In the genomic region with DNA sequence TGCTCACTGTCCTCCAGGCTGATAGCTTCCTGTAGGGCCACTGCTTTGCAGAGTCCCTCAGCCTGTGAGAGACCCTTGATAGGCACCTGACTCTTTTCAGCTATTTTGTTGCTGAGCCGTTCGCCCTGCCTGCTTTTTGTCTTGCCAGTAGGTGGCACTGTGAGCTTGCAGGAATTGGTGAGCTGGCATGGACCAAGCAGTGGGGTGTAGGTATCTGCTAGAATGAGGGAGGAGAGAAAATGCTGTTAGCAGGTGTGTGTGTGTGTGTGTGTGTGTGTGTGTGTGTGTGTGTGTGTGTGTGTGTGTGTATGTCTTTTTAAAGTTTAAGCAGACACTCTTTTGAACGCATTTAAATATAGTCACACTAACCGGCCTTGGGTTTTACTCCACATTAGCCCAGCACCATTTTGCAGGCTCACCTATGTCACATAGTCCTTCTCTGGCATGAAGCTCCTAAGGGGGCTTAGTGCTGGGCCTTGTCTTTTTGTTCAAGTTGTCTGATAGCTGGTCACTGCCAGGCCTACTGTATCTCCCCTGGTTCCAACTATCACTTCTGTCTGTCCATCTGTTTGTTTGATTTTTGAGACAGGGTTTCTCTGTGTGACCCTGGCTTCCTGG, we compare ENCODE assay signal across 8 mouse cellular contexts. TPM values are rescaled to one million over a fixed set of nuclear protein-coding genes. Genes with fewer than 3 reads are reported as not detected.
A peak's percentile ranks its signal among the peaks of the same experiment; 100 is the strongest.
DNase-seq lines count a peak whose midpoint lies in the region; ATAC-seq and TF ChIP-seq lines count a peak whose summit lies in the region.

No protein-coding gene starts in this region.

- H3K4me3 ChIP-seq in cortical plate, adult 2 months (ENCODE audit: insufficient read depth, low read length), result no peak overlapping the region
- no peak overlapping the region for H3K4me3 ChIP-seq in limb, embryonic 12.5 days (replicated peaks)

- no peaks in the 10 kb centered on the region for H3K36me3 ChIP-seq in limb, embryonic 12.5 days

- H3K27ac ChIP-seq in cortical plate, adult 2 months (ENCODE audit: insufficient read depth, low read length), result no peak overlapping the region
- no peak overlapping the region for H3K27ac ChIP-seq in limb, embryonic 12.5 days

- DNase-seq in 3134 (ENCODE audit: extremely low read depth, insufficient read length, low spot score) (peak; percentile 34), adipocyte (ENCODE audit: low spot score) (peak; percentile 88)
- peak; percentile 59 for DNase-seq in gastrocnemius, postnatal 25 days
- peak; percentile 80 for DNase-seq in kidney, adult 9 months
- DNase-seq in natural killer cell, adult 2 months (ENCODE audit: low spot score in 2 of 2), result peak; percentile 44 to 81
- DNase-seq in spleen, postnatal 4 days (ENCODE audit: low spot score in 2 of 2), result peak; percentile 68 to 85

- WGBS in limb, embryonic 12.5 days, result 24% methylated on average over 4 of the region's 4 CpGs

- ATAC-seq in limb, embryonic 12.5 days (ENCODE audit: insufficient number of reproducible peaks, insufficient read depth, low FRiP score, low TSS enrichment, low read depth), result peak; percentile 65; the same call in 1 of the 2 replicates

- no peak overlapping the region for H3K9ac ChIP-seq in limb, embryonic 12.5 days (replicated peaks)

- peaks cover 22% of the 10 kb centered on the region for H3K27me3 ChIP-seq in limb, embryonic 12.5 days

- no peak overlapping the region for H3K4me2 ChIP-seq in limb, embryonic 12.5 days

- TF ChIP-seq POLR2A in cortical plate, adult 2 months (IDR thresholded peaks at IDR 0.05; ENCODE audit: extremely low read depth, insufficient read depth, low read length), result no peak

- H3K4me1 ChIP-seq in cortical plate, adult 2 months (ENCODE audit: control insufficient read depth, insufficient read depth, low read length), result no peaks in the 10 kb centered on the region
- no peaks in the 10 kb centered on the region for H3K4me1 ChIP-seq in limb, embryonic 12.5 days (replicated peaks)

- peak; percentile 98 for TF ChIP-seq CTCF in cortical plate, adult 2 months (IDR thresholded peaks at IDR 0.05; ENCODE audit: extremely low read depth, insufficient read depth, low read length)

- H3K9me3 ChIP-seq in limb, embryonic 12.5 days, result no peaks in the 10 kb centered on the region

RNA-seq across cellular contexts. Expression of a gene that starts 3.4 kb away (rescaled TPM):
- polyA plus RNA-seq in cortical plate, adult 2 months (2012; rRNA removed), result 0.02 TPM in 2 replicates
- not detected for total RNA-seq in gastrocnemius, postnatal 25 days (2021)
- 0.03 TPM in 1 of 2 replicates, not detected in the other for polyA plus RNA-seq in limb, embryonic 12.5 days (2016; fragmentation: Nextera tagmentation; extraction: Ambion mirVana)

RNA-seq across cellular contexts. Expression of a gene that starts 51.6 kb away (rescaled TPM):
- polyA plus RNA-seq in cortical plate, adult 2 months (2012; rRNA removed), result 0.13 TPM in 2 replicates
- total RNA-seq in gastrocnemius, postnatal 25 days (2021), result under 1 TPM in 1 of 2 experiments, not detected in 1; 0.13 TPM
- not detected in 2 replicates for polyA plus RNA-seq in limb, embryonic 12.5 days (2016; fragmentation: Nextera tagmentation; extraction: Ambion mirVana)

Comparison
In these comparisons a context has a peak if more than half of its experiments do, and no peak if none do; other contexts are left out.
1. DNase-seq: peak in every context shown above with its lines; median percentile 88 in adipocyte; 80 in kidney, adult 9 months; 76 in spleen, postnatal 4 days; 62 in natural killer cell, adult 2 months; 59 in gastrocnemius, postnatal 25 days; 34 in 3134.